Mouse (Mus musculus): ENCODE results near the gene Alk.

DNA sequence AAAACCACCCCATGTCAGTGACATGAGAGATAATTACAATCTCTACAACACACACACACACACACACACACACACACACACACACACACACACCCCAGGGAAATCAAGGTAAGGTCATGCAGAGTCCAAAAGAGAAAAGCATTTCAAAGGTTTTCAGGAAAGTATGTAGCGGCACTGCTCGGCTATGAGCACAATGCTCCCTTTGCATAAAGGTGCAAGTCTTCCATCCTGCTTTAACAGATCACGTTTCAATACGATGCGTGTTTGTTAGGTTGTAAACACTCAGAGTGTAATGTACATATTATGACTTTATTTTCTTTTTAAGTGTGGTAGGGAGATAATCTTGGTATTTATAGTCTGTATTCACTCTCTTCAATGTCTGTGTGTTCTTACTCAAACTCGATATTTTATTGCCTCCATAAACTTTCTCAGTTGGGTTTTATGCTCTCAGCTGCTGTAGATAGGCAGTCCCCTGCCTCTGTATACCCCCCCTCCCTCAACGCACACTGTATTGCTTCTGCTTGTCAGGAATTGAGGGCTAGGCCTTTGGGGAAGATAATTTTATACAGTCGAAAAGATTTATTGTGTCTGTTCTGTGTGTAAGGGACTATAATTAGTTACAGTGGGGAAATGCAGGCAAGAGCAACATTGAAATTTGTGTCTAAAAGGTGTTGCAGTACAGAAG is 780.7 kb downstream of the Alk start:
- TF ChIP-seq POLR2A (IDR thresholded peaks at IDR 0.05; ENCODE audit: extremely low read depth, insufficient read depth, low read length) (no peak), CTCF (IDR thresholded peaks at IDR 0.05; ENCODE audit: extremely low read depth, insufficient read depth, low read length) (no peak)
